Mouse (Mus musculus): ENCODE measurements around the gene Znrf3. TPM values are rescaled to one million over a fixed set of nuclear protein-coding genes. Genes with fewer than 3 reads are reported as not detected.

Gene Znrf3
- polyA plus RNA-seq, 1 experiment: 2.0 TPM

GRCm38 (mm10) chr11:5451341-5451740 lies 6.7 kb upstream of the Znrf3 start:
- no peak for TF ChIP-seq CTCF (IDR thresholded peaks at IDR 0.05; ENCODE audit: control insufficient read depth, insufficient read depth, low read length)
- TF ChIP-seq POLR2A (IDR thresholded peaks at IDR 0.05; ENCODE audit: borderline replicate concordance, control insufficient read depth, low read depth, low read length): no peak

GRCm38 (mm10) chr11:5450701-5451100 lies 6.1 kb upstream of the Znrf3 start:
- Histone ChIP-seq H3K4me3 (replicated peaks; ENCODE audit: control insufficient read depth, low read depth, low read length) (no peak overlapping the region), H3K27ac (ENCODE audit: control insufficient read depth, insufficient read depth, low read depth, low read length, poor library complexity) (no peak overlapping the region), H3K4me1 (ENCODE audit: control insufficient read depth, insufficient read depth, low read length) (no peaks in the 10 kb centered on the region)
- TF ChIP-seq POLR2A (IDR thresholded peaks at IDR 0.05; ENCODE audit: borderline replicate concordance, control insufficient read depth, low read depth, low read length): no peak
- no peak for TF ChIP-seq CTCF (IDR thresholded peaks at IDR 0.05; ENCODE audit: control insufficient read depth, insufficient read depth, low read length)
- 89% methylated on average over 4 of the region's 4 CpGs for WGBS

More at GRCm38 (mm10) chr11:5451341-5451740, 6.7 kb upstream of the Znrf3 start:
- Histone ChIP-seq H3K4me3 (replicated peaks; ENCODE audit: control insufficient read depth, low read depth, low read length) (no peak overlapping the region), H3K4me1 (ENCODE audit: control insufficient read depth, insufficient read depth, low read length) (no peaks in the 10 kb centered on the region), H3K27ac (ENCODE audit: control insufficient read depth, insufficient read depth, low read depth, low read length, poor library complexity) (no peak overlapping the region)
- 62% methylated on average over 4 of the region's 4 CpGs for WGBS

- H3K4me1 ChIP-seq (ENCODE audit: control insufficient read depth, insufficient read depth, low read length): no peaks in the 10 kb centered on the region
- 14% methylated on average over 11 of the region's 11 CpGs for WGBS
- peak overlapping the region; percentile 40; the same call in 1 of the 2 replicates for H3K27ac ChIP-seq (ENCODE audit: control insufficient read depth, insufficient read depth, low read depth, low read length, poor library complexity)
- no peak for TF ChIP-seq POLR2A (IDR thresholded peaks at IDR 0.05; ENCODE audit: borderline replicate concordance, control insufficient read depth, low read depth, low read length)
- no peak for TF ChIP-seq CTCF (IDR thresholded peaks at IDR 0.05; ENCODE audit: control insufficient read depth, insufficient read depth, low read length)
- peak overlapping the region; percentile 73 for H3K4me3 ChIP-seq (replicated peaks; ENCODE audit: control insufficient read depth, low read depth, low read length)
Observed at GRCm38 (mm10) chr11:5445452-5445953, 856 bp upstream of the Znrf3 start.

GRCm38 (mm10) chr11:5444234-5444598 lies 431 bp downstream of the Znrf3 start:
- Histone ChIP-seq H3K27ac (ENCODE audit: control insufficient read depth, insufficient read depth, low read depth, low read length, poor library complexity) (peak overlapping the region; percentile 43; the same call in 1 of the 2 replicates), H3K4me1 (ENCODE audit: control insufficient read depth, insufficient read depth, low read length) (no peaks in the 10 kb centered on the region), H3K4me3 (replicated peaks; ENCODE audit: control insufficient read depth, low read depth, low read length) (peak overlapping the region; percentile 51)
- TF ChIP-seq POLR2A (IDR thresholded peaks at IDR 0.05; ENCODE audit: borderline replicate concordance, control insufficient read depth, low read depth, low read length) (no peak), CTCF (IDR thresholded peaks at IDR 0.05; ENCODE audit: control insufficient read depth, insufficient read depth, low read length) (no peak)
- WGBS: 7% methylated on average over 48 of the region's 57 CpGs

GRCm38 (mm10) chr11:5443511-5444233 lies 975 bp downstream of the Znrf3 start:
- TF ChIP-seq POLR2A (IDR thresholded peaks at IDR 0.05; ENCODE audit: borderline replicate concordance, control insufficient read depth, low read depth, low read length) (no peak), CTCF (IDR thresholded peaks at IDR 0.05; ENCODE audit: control insufficient read depth, insufficient read depth, low read length) (no peak)
- WGBS: 8% methylated on average over 38 of the region's 38 CpGs
- H3K27ac ChIP-seq (ENCODE audit: control insufficient read depth, insufficient read depth, low read depth, low read length, poor library complexity): no peak overlapping the region

GRCm38 (mm10) chr11:5442590-5443021 lies 2.0 kb downstream of the Znrf3 start:
- WGBS: 32% methylated on average over 3 of the region's 3 CpGs
- TF ChIP-seq CTCF (IDR thresholded peaks at IDR 0.05; ENCODE audit: control insufficient read depth, insufficient read depth, low read length) (no peak), POLR2A (IDR thresholded peaks at IDR 0.05; ENCODE audit: borderline replicate concordance, control insufficient read depth, low read depth, low read length) (no peak)
- H3K27ac ChIP-seq (ENCODE audit: control insufficient read depth, insufficient read depth, low read depth, low read length, poor library complexity): no peak overlapping the region
- no peaks in the 10 kb centered on the region for H3K4me1 ChIP-seq (ENCODE audit: control insufficient read depth, insufficient read depth, low read length)
- no peak overlapping the region for H3K4me3 ChIP-seq (replicated peaks; ENCODE audit: control insufficient read depth, low read depth, low read length)

More at GRCm38 (mm10) chr11:5443511-5444233, 975 bp downstream of the Znrf3 start:
- H3K4me1 ChIP-seq (ENCODE audit: control insufficient read depth, insufficient read depth, low read length): no peaks in the 10 kb centered on the region
- peak overlapping the region; percentile 41 for H3K4me3 ChIP-seq (replicated peaks; ENCODE audit: control insufficient read depth, low read depth, low read length)

- Histone ChIP-seq H3K27ac (ENCODE audit: control insufficient read depth, insufficient read depth, low read depth, low read length, poor library complexity) (no peak overlapping the region), H3K4me3 (replicated peaks; ENCODE audit: control insufficient read depth, low read depth, low read length) (no peak overlapping the region), H3K4me1 (ENCODE audit: control insufficient read depth, insufficient read depth, low read length) (no peaks in the 10 kb centered on the region)
- TF ChIP-seq POLR2A (IDR thresholded peaks at IDR 0.05; ENCODE audit: borderline replicate concordance, control insufficient read depth, low read depth, low read length): no peak
- TF ChIP-seq CTCF (IDR thresholded peaks at IDR 0.05; ENCODE audit: control insufficient read depth, insufficient read depth, low read length): no peak
- WGBS: 81% methylated on average over 2 of the region's 2 CpGs
Observed at GRCm38 (mm10) chr11:5437646-5438045, 7.0 kb downstream of the Znrf3 start.

- no peak overlapping the region for H3K27ac ChIP-seq (ENCODE audit: control insufficient read depth, insufficient read depth, low read depth, low read length, poor library complexity)
- no peak for TF ChIP-seq CTCF (IDR thresholded peaks at IDR 0.05; ENCODE audit: control insufficient read depth, insufficient read depth, low read length)
- TF ChIP-seq POLR2A (IDR thresholded peaks at IDR 0.05; ENCODE audit: borderline replicate concordance, control insufficient read depth, low read depth, low read length): no peak
- H3K4me1 ChIP-seq (ENCODE audit: control insufficient read depth, insufficient read depth, low read length): no peaks in the 10 kb centered on the region; the same call in 1 of the 2 replicates
- H3K4me3 ChIP-seq (replicated peaks; ENCODE audit: control insufficient read depth, low read depth, low read length): no peak overlapping the region
Observed at GRCm38 (mm10) chr11:5436988-5437387, 7.7 kb downstream of the Znrf3 start.

All from bone marrow, adult 2 months (tissue).